Mouse (Mus musculus) erythroblast, embryonic 14.5 days (primary cell): ENCODE measurements at regions not wholly inside any gene's neighbourhood (a gene's known extent, or its start where the extent isn't known, plus 50 kb on each side); places are given as distances from the start of the nearest gene placed in this dataset.

ENCODE experiments used
- H3K27me3 ChIP-seq: 2 replicates; pipeline ENCODE4 v1.6.1; 2012; ENCODE audit warnings: inconsistent platforms; ENCODE audit not compliant: control insufficient read depth
- H3K36me3 ChIP-seq: 2 replicates; pipeline ENCODE4 v1.6.1; 2012; ENCODE audit warnings: mild to moderate bottlenecking, inconsistent platforms; ENCODE audit not compliant: control insufficient read depth
- H3K4me1 ChIP-seq: 2 replicates; pipeline ENCODE4 v1.6.1; 2012; ENCODE audit warnings: inconsistent platforms; ENCODE audit not compliant: control insufficient read depth
- H3K4me3 ChIP-seq: replicated peaks from 2 replicates; pipeline ENCODE3; 2012; ENCODE audit warnings: moderate library complexity, mild to moderate bottlenecking, inconsistent platforms
- H3K9me3 ChIP-seq: 2 replicates; pipeline ENCODE4 v1.6.1; 2012; ENCODE audit warnings: low read length, inconsistent platforms, mixed read lengths; ENCODE audit not compliant: control insufficient read depth
- GATA1 ChIP-seq: IDR thresholded peaks from 2 replicates; pipeline ENCODE4 v1.6.1; 2012; ENCODE audit warnings: low read length, inconsistent platforms, mixed read lengths
- TAL1 ChIP-seq: IDR thresholded peaks from 3 replicates; pipeline ENCODE4 v1.6.1; 2012; ENCODE audit warnings: low read length, inconsistent platforms, mixed read lengths

DNA sequence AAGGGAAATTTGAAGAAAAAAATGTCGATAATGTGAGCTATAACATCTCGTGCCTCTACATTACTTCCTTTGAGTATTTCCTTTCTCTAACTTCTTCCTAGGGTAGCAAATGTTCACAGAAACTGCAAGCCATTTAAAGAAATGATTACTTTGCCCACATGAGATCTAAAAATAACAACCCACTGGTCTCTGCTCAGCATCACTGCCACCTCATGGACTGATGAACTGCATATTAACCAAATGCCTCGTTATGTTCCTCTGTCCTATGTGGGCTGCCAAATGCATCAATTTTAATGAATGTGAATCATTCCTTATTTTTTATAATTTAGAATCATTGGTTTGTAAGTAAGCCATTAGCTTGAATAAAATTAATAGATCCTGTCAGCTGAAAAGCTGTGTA lies 590.0 kb upstream of the Nr3c2 start:
- H3K4me3 ChIP-seq = no peak overlapping the region
- no peaks in the 10 kb centered on the region for H3K27me3 ChIP-seq
- no peaks in the 10 kb centered on the region for H3K36me3 ChIP-seq
- H3K9me3 ChIP-seq = no peaks in the 10 kb centered on the region
- H3K4me1 ChIP-seq = no peaks in the 10 kb centered on the region
- TF ChIP-seq GATA1 = no peak
- no peak for TF ChIP-seq TAL1

GRCm38 (mm10) chr8:76328540-76328939 lies 570.7 kb upstream of the Nr3c2 start:
- Histone ChIP-seq H3K4me3 (no peak overlapping the region), H3K4me1 (no peaks in the 10 kb centered on the region), H3K27me3 (no peaks in the 10 kb centered on the region), H3K36me3 (no peaks in the 10 kb centered on the region), H3K9me3 (no peaks in the 10 kb centered on the region)
- no peak for TF ChIP-seq TAL1
- TF ChIP-seq GATA1 = no peak

DNA sequence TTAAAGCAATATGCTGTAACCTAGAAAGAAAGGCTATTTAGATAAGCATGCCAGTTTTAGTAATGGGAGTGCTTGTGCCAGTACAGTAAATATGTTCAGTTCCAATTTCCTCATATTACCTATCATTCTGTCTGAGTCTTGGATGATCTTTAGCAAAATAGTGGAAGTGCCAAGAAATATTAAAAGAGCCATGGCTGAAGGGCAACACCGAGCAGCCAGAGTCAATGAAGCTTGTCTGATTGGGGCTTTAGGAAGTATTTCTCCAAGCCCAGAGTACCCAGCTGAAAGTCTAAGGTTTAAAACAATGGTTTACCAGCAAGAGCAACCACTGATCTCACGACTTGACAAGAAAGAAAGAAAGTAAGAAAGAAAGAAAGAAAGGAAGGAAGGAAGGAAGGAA lies 556.2 kb upstream of the Nr3c2 start:
- Histone ChIP-seq H3K4me1 (no peaks in the 10 kb centered on the region), H3K4me3 (no peak overlapping the region), H3K27me3 (no peaks in the 10 kb centered on the region), H3K9me3 (no peaks in the 10 kb centered on the region), H3K36me3 (no peaks in the 10 kb centered on the region)
- no peak for TF ChIP-seq TAL1
- no peak for TF ChIP-seq GATA1

GRCm38 (mm10) chr8:76346150-76346549 lies 553.1 kb upstream of the Nr3c2 start:
- H3K4me3 ChIP-seq = no peak overlapping the region
- no peaks in the 10 kb centered on the region for H3K36me3 ChIP-seq
- no peaks in the 10 kb centered on the region for H3K27me3 ChIP-seq
- TF ChIP-seq GATA1 (no peak), TAL1 (no peak; the same call in 2 of the 3 replicates)
- H3K4me1 ChIP-seq = no peaks in the 10 kb centered on the region
- no peaks in the 10 kb centered on the region for H3K9me3 ChIP-seq

- no peaks in the 10 kb centered on the region for H3K27me3 ChIP-seq
- TF ChIP-seq TAL1 (no peak), GATA1 (no peak)
- no peaks in the 10 kb centered on the region for H3K4me1 ChIP-seq
- H3K36me3 ChIP-seq = no peaks in the 10 kb centered on the region
- no peaks in the 10 kb centered on the region for H3K9me3 ChIP-seq
- H3K4me3 ChIP-seq = no peak overlapping the region
These were observed 552.4 kb upstream of the Nr3c2 start for GRCm38 (mm10) chr8:76346832-76347231.

- no peaks in the 10 kb centered on the region for H3K4me1 ChIP-seq
- no peak overlapping the region for H3K4me3 ChIP-seq
- TF ChIP-seq GATA1 (no peak), TAL1 (no peak)
- no peaks in the 10 kb centered on the region for H3K9me3 ChIP-seq
- H3K36me3 ChIP-seq = no peaks in the 10 kb centered on the region
- no peaks in the 10 kb centered on the region for H3K27me3 ChIP-seq
These were observed 524.9 kb upstream of the Nr3c2 start for GRCm38 (mm10) chr8:76374314-76374713.

DNA sequence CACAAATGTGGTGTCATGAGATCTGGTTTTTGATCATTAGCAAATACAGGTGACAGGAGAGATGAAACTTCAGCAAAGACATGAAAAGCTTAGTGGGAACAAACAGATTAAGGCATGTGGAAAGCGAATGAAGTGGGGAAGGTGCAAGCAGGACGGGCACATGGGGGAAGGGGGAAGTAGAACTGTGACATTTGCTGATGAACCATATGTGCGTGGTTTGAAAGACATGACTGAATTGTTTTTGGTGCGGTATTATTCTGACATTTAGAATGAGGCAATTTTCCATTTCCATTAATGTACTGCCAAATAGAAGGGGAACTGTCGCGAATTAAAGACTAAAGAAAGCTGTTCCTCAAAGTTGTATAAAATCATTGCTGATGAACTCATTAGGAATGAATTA lies 521.5 kb upstream of the Nr3c2 start:
- TF ChIP-seq TAL1 (no peak), GATA1 (no peak)
- Histone ChIP-seq H3K4me3 (no peak overlapping the region), H3K9me3 (no peaks in the 10 kb centered on the region), H3K27me3 (no peaks in the 10 kb centered on the region), H3K4me1 (no peaks in the 10 kb centered on the region), H3K36me3 (no peaks in the 10 kb centered on the region)

- no peaks in the 10 kb centered on the region for H3K27me3 ChIP-seq
- TF ChIP-seq GATA1 (no peak), TAL1 (no peak)
These were observed 517.6 kb upstream of the Nr3c2 start for GRCm38 (mm10) chr8:76381643-76382042.

DNA sequence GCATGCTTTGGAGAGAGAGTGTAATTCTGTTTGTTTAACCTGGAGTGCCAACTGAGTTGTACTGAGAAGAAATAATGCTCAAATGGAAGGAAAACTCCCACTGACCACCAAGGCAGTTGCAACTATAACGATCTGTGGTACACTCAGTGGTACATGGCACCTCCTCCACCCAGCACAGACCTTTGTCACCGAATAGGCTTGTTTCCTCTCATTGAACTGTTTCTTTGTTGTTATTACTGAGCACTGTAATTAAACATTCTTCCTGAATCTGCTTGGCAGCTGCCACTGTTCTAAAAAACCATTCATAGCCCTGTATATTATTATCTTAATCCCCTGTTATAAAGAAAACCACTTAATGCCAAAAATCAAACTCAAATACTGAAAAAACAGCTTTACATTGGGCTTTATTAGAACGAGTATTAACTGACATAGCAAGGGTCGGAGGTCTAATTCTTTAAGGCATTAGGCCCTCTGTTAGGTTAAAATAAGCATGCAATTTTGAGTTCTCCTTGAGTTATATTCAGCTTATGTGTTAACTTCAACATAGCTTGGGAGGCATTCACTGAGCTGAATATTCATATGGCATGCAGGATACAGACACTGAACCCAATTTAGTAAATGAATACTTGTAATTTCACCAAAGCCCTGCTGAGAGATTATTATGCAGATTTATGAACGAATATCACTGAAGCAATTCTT lies 515.5 kb upstream of the Nr3c2 start:
- Histone ChIP-seq H3K36me3 (no peaks in the 10 kb centered on the region), H3K4me1 (no peaks in the 10 kb centered on the region), H3K27me3 (no peaks in the 10 kb centered on the region), H3K4me3 (no peak overlapping the region), H3K9me3 (no peaks in the 10 kb centered on the region)
- TF ChIP-seq GATA1 (no peak), TAL1 (no peak)

More at GRCm38 (mm10) chr8:76381643-76382042, 517.6 kb upstream of the Nr3c2 start:
- no peaks in the 10 kb centered on the region for H3K4me1 ChIP-seq
- no peaks in the 10 kb centered on the region for H3K36me3 ChIP-seq
- no peak overlapping the region for H3K4me3 ChIP-seq
- no peaks in the 10 kb centered on the region for H3K9me3 ChIP-seq

- no peaks in the 10 kb centered on the region for H3K4me1 ChIP-seq
- TF ChIP-seq GATA1 (no peak), TAL1 (no peak)
- no peaks in the 10 kb centered on the region for H3K9me3 ChIP-seq
- no peak overlapping the region for H3K4me3 ChIP-seq
- no peaks in the 10 kb centered on the region for H3K27me3 ChIP-seq
- no peaks in the 10 kb centered on the region for H3K36me3 ChIP-seq
These were observed 515.0 kb upstream of the Nr3c2 start for GRCm38 (mm10) chr8:76384282-76384637.
